Mouse (Mus musculus): ENCODE data around the gene Rasgrp2. TPM values are rescaled to one million over a fixed set of nuclear protein-coding genes. Genes with fewer than 3 reads are reported as not detected.
A peak's percentile ranks its signal among the peaks of the same experiment; 100 is the strongest.

The Rasgrp2 gene
- polyA plus RNA-seq (2016; fragmentation: Nextera tagmentation; extraction: Ambion mirVana) = 26.4 and 28.3 TPM in 2 replicates

DNA sequence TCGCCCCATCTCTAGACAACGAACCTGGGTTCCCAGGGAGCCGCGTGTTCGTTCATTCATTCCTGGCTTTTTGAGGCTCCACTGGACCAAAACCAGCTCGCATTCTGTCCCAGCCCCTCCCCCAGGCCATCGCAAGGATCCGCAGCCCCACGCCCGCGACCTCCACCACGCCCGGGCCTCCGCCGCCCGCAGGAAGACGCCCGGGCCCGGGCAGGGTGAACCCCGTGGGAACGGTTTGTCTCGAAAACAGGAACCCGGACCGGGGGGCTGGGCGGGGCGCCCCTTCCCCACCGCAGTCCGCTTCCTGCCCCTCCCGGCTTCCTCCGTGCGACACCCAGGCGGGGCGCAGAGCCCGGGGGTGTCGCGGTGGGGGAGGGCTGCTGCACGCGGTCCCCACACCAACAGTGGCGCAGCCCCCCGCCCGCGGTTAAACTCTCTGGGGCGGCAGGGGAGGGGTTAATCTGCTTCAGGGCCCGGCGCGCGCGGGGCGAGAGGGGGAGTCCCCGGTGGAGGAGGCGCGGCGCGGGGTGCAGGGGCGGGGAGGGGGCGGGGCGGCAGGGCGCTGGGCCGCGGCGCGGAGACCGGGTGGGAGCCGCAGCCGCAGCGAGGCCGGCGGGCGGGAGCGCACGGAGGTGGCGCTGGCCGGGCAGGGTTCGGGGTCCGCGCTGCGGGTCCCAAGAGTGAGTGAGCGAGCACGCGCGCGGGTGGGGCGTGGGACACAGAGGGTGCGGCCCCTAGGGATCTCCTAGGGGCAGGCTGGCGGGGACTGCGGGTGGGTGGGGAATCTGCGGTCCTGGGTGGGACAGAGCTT, at the start of gene Rasgrp2:
Rasgrp2 (plus strand) TSS at position 56 of the 811 bp plus-strand sequence.
- peak within 1 kb of the TSS; percentile 69 for H3K9ac ChIP-seq
- peak within 1 kb of the TSS; percentile 37; the same call in 1 of the 2 replicates for H3K27ac ChIP-seq
- peak within 1 kb of the TSS; percentile 100 for H3K4me2 ChIP-seq (replicated peaks)
- no peaks in the 10 kb centered on the region for H3K9me3 ChIP-seq
- WGBS = 1% methylated on average over 83 of the region's 87 CpGs
- ATAC-seq (ENCODE audit: low FRiP score, low read depth) = peak; percentile 17; the same call in 1 of the 2 replicates
- H3K27me3 ChIP-seq (replicated peaks) = peaks cover 39% of the 10 kb centered on the region
- H3K4me3 ChIP-seq = peak within 1 kb of the TSS; percentile 57
- H3K36me3 ChIP-seq = no peaks in the 10 kb centered on the region
- H3K4me1 ChIP-seq = peaks cover 41% of the 10 kb centered on the region

DNA sequence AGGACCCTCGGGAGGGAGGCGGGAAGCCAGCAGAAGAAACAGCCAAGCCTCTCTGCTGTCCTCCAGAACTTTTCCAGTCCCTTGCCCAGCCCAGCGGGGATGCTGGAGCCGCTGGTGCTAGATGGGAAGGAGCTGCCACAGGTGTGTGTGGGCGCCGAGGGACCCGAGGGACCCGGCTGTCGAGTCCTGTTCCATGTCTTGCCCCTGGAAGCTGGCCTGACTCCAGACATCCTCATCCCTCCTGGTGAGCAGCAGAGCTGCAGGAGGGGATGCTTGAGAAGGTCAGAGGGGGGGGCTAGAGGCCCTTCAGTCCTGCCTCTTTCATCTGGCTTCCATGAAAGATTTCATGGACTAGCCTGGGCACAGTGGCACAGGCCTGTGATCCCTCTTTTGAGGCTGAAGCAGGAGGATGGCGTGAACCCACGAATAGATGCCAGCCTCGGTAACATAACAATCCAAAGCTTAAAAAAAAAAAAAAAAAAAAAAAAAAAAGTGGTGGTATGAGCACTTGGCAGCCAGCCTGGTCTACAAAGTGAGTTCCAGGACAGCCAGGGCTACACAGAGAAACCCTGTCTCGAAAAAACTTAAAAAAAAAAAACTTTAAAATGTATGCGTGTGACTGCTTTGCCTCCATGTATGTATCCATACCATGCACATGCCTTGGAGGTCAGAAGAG, 47.6 kb upstream of the Rasgrp2 start:
- H3K4me1 ChIP-seq = peaks cover 5% of the 10 kb centered on the region; the same call in 1 of the 2 replicates
- no peak for ATAC-seq (ENCODE audit: low FRiP score, low read depth)
- no peak overlapping the region for H3K9ac ChIP-seq
- H3K4me3 ChIP-seq = no peak overlapping the region
- no peak overlapping the region for H3K27ac ChIP-seq
- no peaks in the 10 kb centered on the region for H3K27me3 ChIP-seq (replicated peaks)
- H3K36me3 ChIP-seq = peaks cover 49% of the 10 kb centered on the region
- H3K9me3 ChIP-seq = no peaks in the 10 kb centered on the region
- 68% methylated on average over 14 of the region's 14 CpGs for WGBS
- H3K4me2 ChIP-seq (replicated peaks) = no peak overlapping the region

DNA sequence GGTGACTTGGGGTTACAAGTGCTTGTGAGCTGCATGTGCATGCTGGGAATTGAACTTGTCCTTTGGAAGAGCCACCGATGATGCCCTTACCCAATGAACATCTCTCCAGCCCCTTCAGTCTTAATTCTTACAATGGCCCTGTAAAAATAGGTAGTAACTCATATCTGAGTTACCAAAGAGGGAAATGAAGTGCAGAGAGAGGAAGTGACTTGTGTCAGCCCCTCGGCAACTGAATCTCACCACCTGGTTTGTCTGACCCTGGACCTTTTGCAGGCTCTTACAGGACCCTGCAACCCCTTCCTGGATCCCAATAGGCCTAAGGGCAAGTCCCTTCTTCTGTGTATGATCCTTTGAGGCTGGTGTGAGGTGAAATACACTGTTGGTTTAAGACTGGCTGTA, 47.0 kb upstream of the Rasgrp2 start:
- Histone ChIP-seq H3K4me3 (no peak overlapping the region), H3K36me3 (peaks cover 44% of the 10 kb centered on the region), H3K9ac (no peak overlapping the region), H3K27me3 (replicated peaks) (no peaks in the 10 kb centered on the region), H3K27ac (no peak overlapping the region), H3K4me2 (replicated peaks) (no peak overlapping the region), H3K4me1 (peaks cover 5% of the 10 kb centered on the region; the same call in 1 of the 2 replicates), H3K9me3 (no peaks in the 10 kb centered on the region)
- no peak for ATAC-seq (ENCODE audit: low FRiP score, low read depth)
- 93% methylated on average over 2 of the region's 2 CpGs for WGBS

DNA sequence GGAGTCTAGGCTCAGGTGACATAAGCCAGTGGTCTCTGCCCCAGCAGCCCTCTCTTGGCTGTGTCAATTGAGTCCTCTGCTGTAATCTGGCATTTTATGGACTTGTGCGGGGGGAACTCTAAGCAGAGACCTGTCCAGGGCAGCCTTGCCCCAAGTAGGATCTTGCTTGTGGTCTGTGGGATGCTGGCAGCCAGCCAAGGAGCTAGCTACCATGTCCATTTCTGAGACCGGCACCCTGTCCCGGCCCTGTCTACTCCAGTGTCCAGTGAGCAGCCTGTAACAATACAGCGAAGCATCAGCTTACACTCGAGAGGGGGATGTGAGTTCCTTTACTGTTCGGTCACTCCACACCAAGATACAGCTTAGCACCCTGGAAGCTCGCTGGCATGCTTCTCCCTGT, 45.1 kb upstream of the Rasgrp2 start:
- H3K4me3 ChIP-seq = no peak overlapping the region
- H3K9me3 ChIP-seq = no peaks in the 10 kb centered on the region
- peaks cover 34% of the 10 kb centered on the region for H3K36me3 ChIP-seq
- H3K9ac ChIP-seq = no peak overlapping the region
- H3K4me2 ChIP-seq (replicated peaks) = no peak overlapping the region
- no peaks in the 10 kb centered on the region for H3K27me3 ChIP-seq (replicated peaks)
- H3K4me1 ChIP-seq = peaks cover 4% of the 10 kb centered on the region; the same call in 1 of the 2 replicates
- ATAC-seq (ENCODE audit: low FRiP score, low read depth) = no peak
- no peak overlapping the region for H3K27ac ChIP-seq
- WGBS = 91% methylated on average over 7 of the region's 7 CpGs

DNA sequence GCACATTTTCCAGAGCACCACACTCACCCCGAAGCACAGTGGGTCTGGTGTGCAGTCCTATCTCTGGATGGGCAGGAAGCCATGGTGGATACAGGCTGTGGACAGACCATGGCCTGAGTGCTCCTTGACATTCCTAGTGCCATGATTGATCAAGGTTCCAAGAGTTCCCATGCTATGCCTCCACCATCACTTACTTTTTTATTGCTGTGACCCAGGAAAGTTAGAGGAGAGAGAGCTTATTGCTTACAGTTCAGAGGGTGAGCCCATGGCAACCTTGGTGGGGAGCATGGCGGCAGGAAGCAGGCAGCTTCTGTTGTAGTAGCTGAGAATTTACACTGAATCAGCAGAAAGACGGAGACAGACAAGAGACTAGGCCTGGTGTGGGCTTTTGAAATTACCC, 37.8 kb upstream of the Rasgrp2 start:
- 90% methylated on average over 3 of the region's 3 CpGs for WGBS
- ATAC-seq (ENCODE audit: low FRiP score, low read depth) = no peak

DNA sequence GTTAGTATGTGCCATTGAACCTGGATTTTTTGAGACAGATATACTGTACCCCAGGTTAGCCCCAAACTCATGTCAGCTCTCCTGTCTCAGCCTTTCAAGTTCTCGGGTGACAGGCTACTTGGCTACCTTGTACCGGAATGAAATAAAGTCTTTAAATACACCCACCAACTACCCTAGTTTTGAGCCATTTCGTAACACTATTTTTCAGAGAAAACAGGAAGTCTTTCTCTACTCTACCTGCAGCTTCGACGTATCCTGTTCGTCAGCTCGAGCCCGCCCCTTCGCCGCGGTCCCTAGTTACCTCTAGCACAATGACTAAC, 36.1 kb upstream of the Rasgrp2 start:
- Histone ChIP-seq H3K9me3 (no peaks in the 10 kb centered on the region), H3K36me3 (peaks cover 27% of the 10 kb centered on the region), H3K4me3 (peak overlapping the region; percentile 100), H3K9ac (0 out of 2 replicates have a peak overlapping the region, but pooled peaks have one; percentile 33), H3K4me1 (peaks cover 16% of the 10 kb centered on the region), H3K4me2 (replicated peaks) (peak overlapping the region; percentile 83), H3K27me3 (replicated peaks) (no peaks in the 10 kb centered on the region), H3K27ac (0 out of 2 replicates have a peak overlapping the region, but pooled peaks have one; percentile 22)
- WGBS = 3% methylated on average over 11 of the region's 11 CpGs
- ATAC-seq (ENCODE audit: low FRiP score, low read depth) = peak; percentile 26

More for the DNA sequence above, 37.8 kb upstream of the Rasgrp2 start:
- H3K4me2 ChIP-seq (replicated peaks) = no peak overlapping the region
- no peaks in the 10 kb centered on the region for H3K9me3 ChIP-seq
- H3K9ac ChIP-seq = no peak overlapping the region
- H3K4me3 ChIP-seq = no peak overlapping the region
- peaks cover 12% of the 10 kb centered on the region for H3K4me1 ChIP-seq
- H3K27me3 ChIP-seq (replicated peaks) = no peaks in the 10 kb centered on the region
- H3K36me3 ChIP-seq = peaks cover 10% of the 10 kb centered on the region
- no peak overlapping the region for H3K27ac ChIP-seq

DNA sequence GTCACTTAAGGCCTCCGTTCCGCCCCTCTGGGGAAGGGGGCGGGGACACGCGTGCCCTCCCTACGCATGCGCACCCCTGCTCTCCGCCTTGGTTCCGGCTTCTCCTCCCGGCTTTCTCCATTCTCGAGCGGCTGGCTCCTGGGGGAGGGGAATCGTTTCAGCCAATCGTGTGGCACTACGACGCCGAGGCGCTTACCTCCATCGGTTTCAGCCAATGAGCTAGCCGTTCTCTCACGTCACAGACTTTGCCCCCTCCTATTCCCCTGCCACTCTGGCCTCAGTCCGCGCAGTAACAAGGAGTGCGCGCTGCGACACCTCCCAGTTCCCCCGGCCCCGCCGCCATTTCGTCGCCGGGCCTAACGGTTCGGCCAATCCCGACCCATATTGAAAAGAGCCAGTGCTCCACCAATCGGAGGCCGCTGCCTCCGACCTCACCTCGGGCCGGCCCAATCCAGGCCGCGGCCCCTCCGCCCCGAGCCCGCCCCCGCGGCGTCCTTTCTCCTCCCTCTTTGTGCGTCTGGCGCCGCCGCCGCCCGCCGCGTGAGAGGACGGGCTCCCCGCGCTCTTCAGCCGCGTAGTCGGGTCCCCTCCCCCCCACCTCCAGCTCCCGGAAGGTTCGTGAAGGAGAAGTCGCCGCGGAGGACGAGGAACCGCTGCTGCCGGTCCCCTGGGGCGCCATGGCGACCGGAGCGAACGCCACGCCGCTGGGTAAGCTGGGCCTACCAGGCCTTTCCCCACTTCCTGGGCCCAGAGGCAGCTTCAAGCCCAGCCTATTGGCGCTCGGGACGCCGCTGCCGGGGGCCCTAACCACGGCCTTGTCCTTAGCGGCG, 35.5 kb upstream of the Rasgrp2 start, which contains the start of gene Sf1:
Sf1 (plus strand) TSS at position 280 of the 830 bp plus-strand sequence.
- WGBS = under 1% methylated on average over 76 of the region's 85 CpGs
- peaks cover 33% of the 10 kb centered on the region for H3K36me3 ChIP-seq
- peak; percentile 98 for ATAC-seq (ENCODE audit: low FRiP score, low read depth)

DNA sequence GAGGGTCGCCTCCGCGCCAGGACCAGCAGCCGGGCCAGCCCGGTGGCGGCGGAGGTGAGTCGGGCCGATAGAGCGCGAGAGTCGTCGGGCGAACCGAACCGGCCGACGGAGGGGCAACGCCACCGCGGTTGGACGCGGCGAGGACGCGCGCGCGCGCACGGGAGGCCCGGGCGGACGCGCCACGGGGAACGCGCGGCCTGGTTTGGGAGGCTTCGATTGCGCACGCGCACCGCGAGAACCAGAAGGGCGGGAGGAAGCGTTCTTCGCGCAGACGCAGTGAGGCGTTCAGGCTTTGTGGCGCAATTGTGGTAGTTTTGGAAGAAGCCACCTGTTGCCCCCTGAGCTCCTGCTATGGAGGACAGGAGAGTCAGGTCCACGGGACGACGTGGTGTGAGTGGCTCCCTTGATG, 34.8 kb upstream of the Rasgrp2 start:
- H3K9me3 ChIP-seq = no peaks in the 10 kb centered on the region
- under 1% methylated on average over 55 of the region's 55 CpGs for WGBS

More for the DNA sequence above, 35.5 kb upstream of the Rasgrp2 start, which contains the start of gene Sf1:
- peak within 1 kb of the TSS; percentile 97 for H3K27ac ChIP-seq
- H3K9ac ChIP-seq = peak within 1 kb of the TSS; percentile 99
- peak within 1 kb of the TSS; percentile 100 for H3K4me3 ChIP-seq
- peak within 1 kb of the TSS; percentile 83 for H3K4me2 ChIP-seq (replicated peaks)
- no peaks in the 10 kb centered on the region for H3K9me3 ChIP-seq
- no peaks in the 10 kb centered on the region for H3K27me3 ChIP-seq (replicated peaks)
- peaks cover 16% of the 10 kb centered on the region for H3K4me1 ChIP-seq

DNA sequence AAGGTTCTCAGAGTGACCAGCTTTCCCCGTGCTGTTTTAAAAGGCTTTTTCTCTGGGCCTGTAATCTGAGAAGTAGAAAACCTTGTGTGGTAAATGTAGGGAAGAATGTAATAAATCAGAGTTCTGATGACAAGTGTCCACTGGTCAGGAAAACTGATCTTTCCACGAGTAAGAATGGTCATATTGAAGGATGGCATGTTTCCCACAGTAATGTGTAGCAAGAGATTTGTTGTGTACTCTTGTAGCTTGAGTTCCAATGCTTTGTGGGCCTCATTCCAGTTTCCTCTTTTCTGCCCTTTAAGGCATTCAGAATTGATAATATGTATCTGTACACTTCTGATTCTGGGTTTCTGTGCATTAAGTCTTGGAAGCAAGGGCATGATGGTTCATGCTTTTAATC, 34.3 kb upstream of the Rasgrp2 start:
- peak overlapping the region; percentile 100 for H3K4me3 ChIP-seq
- H3K4me1 ChIP-seq = peaks cover 16% of the 10 kb centered on the region
- H3K9ac ChIP-seq = peak overlapping the region; percentile 99
- 4% methylated on average over 2 of the region's 2 CpGs for WGBS
- ATAC-seq (ENCODE audit: low FRiP score, low read depth) = no peak
- H3K27ac ChIP-seq = no peak overlapping the region
- H3K9me3 ChIP-seq = no peaks in the 10 kb centered on the region
- no peaks in the 10 kb centered on the region for H3K27me3 ChIP-seq (replicated peaks)
- H3K4me2 ChIP-seq (replicated peaks) = peak overlapping the region; percentile 83
- H3K36me3 ChIP-seq = peaks cover 43% of the 10 kb centered on the region

More for the DNA sequence above, 34.8 kb upstream of the Rasgrp2 start:
- Histone ChIP-seq H3K27ac (peak overlapping the region; percentile 97), H3K27me3 (replicated peaks) (no peaks in the 10 kb centered on the region), H3K4me2 (replicated peaks) (peak overlapping the region; percentile 83), H3K9ac (peak overlapping the region; percentile 99), H3K36me3 (peaks cover 39% of the 10 kb centered on the region), H3K4me3 (peak overlapping the region; percentile 100), H3K4me1 (peaks cover 16% of the 10 kb centered on the region)
- ATAC-seq (ENCODE audit: low FRiP score, low read depth) = no peak

DNA sequence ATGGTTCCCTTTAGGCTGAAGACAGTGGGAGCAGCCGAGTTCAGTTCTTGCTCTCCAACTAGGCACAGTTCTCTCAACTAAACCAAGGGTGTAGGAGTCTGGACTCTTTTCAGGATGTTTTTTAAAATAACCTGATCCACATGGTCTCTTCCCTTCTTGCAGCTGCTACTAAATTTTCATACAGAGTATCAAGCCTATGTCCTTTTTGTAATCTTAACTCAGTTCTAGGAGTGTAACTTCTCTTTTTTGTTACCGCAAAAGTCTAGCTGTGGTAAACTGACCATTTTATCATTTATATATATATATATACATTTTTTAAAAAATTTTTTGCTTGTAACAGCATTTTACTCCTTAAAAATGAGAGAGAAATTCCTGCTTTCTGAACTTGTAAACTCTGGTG, 29.0 kb upstream of the Rasgrp2 start:
- peaks cover 94% of the 10 kb centered on the region for H3K36me3 ChIP-seq
- peaks cover 11% of the 10 kb centered on the region for H3K4me1 ChIP-seq
- ATAC-seq (ENCODE audit: low FRiP score, low read depth) = no peak
- H3K27ac ChIP-seq = no peak overlapping the region
- whole genome bisulfite sequencing = 93% methylated on average over 2 of the region's 2 CpGs
- no peak overlapping the region for H3K4me3 ChIP-seq
- no peak overlapping the region for H3K4me2 ChIP-seq (replicated peaks)
- H3K9ac ChIP-seq = no peak overlapping the region
- H3K9me3 ChIP-seq = no peaks in the 10 kb centered on the region
- H3K27me3 ChIP-seq (replicated peaks) = no peaks in the 10 kb centered on the region

DNA sequence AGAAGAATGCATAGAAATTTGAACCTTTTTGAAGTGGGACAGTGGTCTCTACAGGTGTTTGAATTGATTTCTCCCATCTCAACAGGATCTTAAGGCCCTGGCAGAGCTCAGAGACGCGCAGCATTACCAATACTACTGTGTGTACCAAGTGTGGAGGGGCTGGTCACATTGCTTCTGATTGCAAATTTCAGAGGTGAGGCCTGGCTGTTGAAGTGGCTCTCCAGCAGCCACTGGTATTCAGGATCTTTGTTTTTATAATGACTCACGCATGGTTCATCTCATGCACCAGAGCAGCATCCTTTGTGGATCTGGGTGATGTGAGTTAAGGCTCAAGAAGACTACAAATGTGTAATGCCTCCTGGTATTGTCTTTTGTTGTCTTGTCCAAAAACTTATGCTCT, 26.7 kb upstream of the Rasgrp2 start:
- H3K27ac ChIP-seq = no peak overlapping the region
- no peak overlapping the region for H3K4me2 ChIP-seq (replicated peaks)
- H3K9me3 ChIP-seq = no peaks in the 10 kb centered on the region

More for the DNA sequence above, 26.7 kb upstream of the Rasgrp2 start:
- ATAC-seq (ENCODE audit: low FRiP score, low read depth) = no peak
- H3K4me3 ChIP-seq = no peak overlapping the region
- WGBS = 95% methylated on average over 3 of the region's 3 CpGs
- 0 out of 2 replicates have a peak, but pooled peaks cover 6% of the 10 kb centered on the region for H3K4me1 ChIP-seq
- no peaks in the 10 kb centered on the region for H3K27me3 ChIP-seq (replicated peaks)
- peaks cover 96% of the 10 kb centered on the region for H3K36me3 ChIP-seq
- H3K9ac ChIP-seq = no peak overlapping the region
